Mouse (Mus musculus) adrenal gland, adult 2 months (tissue): ENCODE results near the gene Ggnbp2. TPM values are rescaled to one million over a fixed set of nuclear protein-coding genes. Genes with fewer than 3 reads are reported as not detected.
A peak's percentile ranks its signal among the peaks of the same experiment; 100 is the strongest.

Experiments
- DNase-seq: peaks from one replicate; pipeline ENCODE4 v3.0.0; 2021
- microRNA-seq, 2 experiments: library from miRNA; unstranded; fragments of <30 nt; microRNA quantifications; one replicate each; pipeline ENCODE4 v1.2.0; 2021
- polyA plus RNA-seq: library from polyadenylated mRNA; depleted of rRNA; stranded (reverse); fragments of >200 nt; gene quantifications from 2 replicates; pipeline ENCODE4 v1.2.3, GENCODE M21; 2012; rRNA removed
- total RNA-seq, 2 experiments: library from RNA; stranded (reverse); gene quantifications; 2 replicates each; pipeline ENCODE4 v1.2.3; 2021

Ggnbp2 gene
- total and polyA plus RNA-seq, 3 experiments = 8.2 to 87.0 (median 67.1) TPM

GRCm38 (mm10) chr11:84825261-84825807, 45.3 kb downstream of the Ggnbp2 start:
- no peak for DNase-seq

- no peak for DNase-seq
Measured at GRCm38 (mm10) chr11:84823484-84823897, 47.1 kb downstream of the Ggnbp2 start.

GRCm38 (mm10) chr11:84822487-84822886, 48.1 kb downstream of the Ggnbp2 start:
- no peak for DNase-seq

GRCm38 (mm10) chr11:84821131-84821770, 49.4 kb downstream of the Ggnbp2 start:
- DNase-seq = no peak

GRCm38 (mm10) chr11:84818961-84819692, 51.5 kb downstream of the Ggnbp2 start, which contains the start of gene Mrm1:
Gene Mrm1, minus strand, starts transcription at chr11:84819515.
- DNase-seq = peak; percentile 98

GRCm38 (mm10) chr11:84818085-84818960, 52.3 kb downstream of the Ggnbp2 start:
- peak; percentile 91 for DNase-seq

GRCm38 (mm10) chr11:84817362-84817761, 53.3 kb downstream of the Ggnbp2 start:
- DNase-seq = no peak

- DNase-seq = peak; percentile 65
Measured at GRCm38 (mm10) chr11:84813724-84814510, 56.7 kb downstream of the Ggnbp2 start.

- peak; percentile 52 for DNase-seq
Measured at GRCm38 (mm10) chr11:84804373-84804772, 66.2 kb downstream of the Ggnbp2 start.

- peak; percentile 51 for DNase-seq
Measured at GRCm38 (mm10) chr11:84797627-84798353, 72.8 kb downstream of the Ggnbp2 start.

- DNase-seq = no peak
Measured at GRCm38 (mm10) chr11:84797026-84797425, 73.6 kb downstream of the Ggnbp2 start.

GRCm38 (mm10) chr11:84794496-84795113, 76.0 kb downstream of the Ggnbp2 start:
- DNase-seq = peak; percentile 60

GRCm38 (mm10) chr11:84793545-84793944, 77.1 kb downstream of the Ggnbp2 start:
- DNase-seq = no peak

- DNase-seq = no peak
Measured at GRCm38 (mm10) chr11:84790383-84790782, 80.2 kb downstream of the Ggnbp2 start.

Small RNAs within 50 kb of the gene (microRNA-seq; reads per million reads assigned to microRNA genes)
- gene Gm23564 = 0 reads per million in 2 experiments

Other genes starting within 250 kb of the Ggnbp2 start
- 10 to 100 TPM; 12.1 to 19.1 TPM for gene Mrm1, start 51.3 kb downstream of the Ggnbp2 start, total RNA-seq
- 20.8 and 23.1 TPM in 2 replicates for gene Mrm1, start 51.3 kb downstream of the Ggnbp2 start, polyA plus RNA-seq
- gene Dhrs11, start 41.8 kb downstream of the Ggnbp2 start, total RNA-seq = 10 to 100 TPM; 41.6 to 42.4 TPM
- gene Dhrs11, start 41.8 kb downstream of the Ggnbp2 start, polyA plus RNA-seq = 88.1 and 97.1 TPM in 2 replicates
- 10 to 100 TPM in 1 of 2 experiments, 1 to 10 TPM in 1; 9.3 to 13.2 TPM for gene Myo19, start 9.3 kb upstream of the Ggnbp2 start, total RNA-seq
- gene Myo19, start 9.3 kb upstream of the Ggnbp2 start, polyA plus RNA-seq = 11.4 and 12.7 TPM in 2 replicates
- gene Pigw, start 9.5 kb upstream of the Ggnbp2 start, total RNA-seq = 10 to 100 TPM in 1 of 2 experiments, 1 to 10 TPM in 1; 6.5 to 10.1 TPM
- 1.2 and 1.9 TPM in 2 replicates for gene Pigw, start 9.5 kb upstream of the Ggnbp2 start, polyA plus RNA-seq
- 10 to 100 TPM in 1 of 2 experiments, 1 to 10 TPM in 1; 8.6 to 13.7 TPM for gene Znhit3, start 45.5 kb upstream of the Ggnbp2 start, total RNA-seq
- gene Znhit3, start 45.5 kb upstream of the Ggnbp2 start, polyA plus RNA-seq = 5.8 and 6.2 TPM in 2 replicates
- 1 to 10 TPM; 5.2 to 8.5 TPM for gene Car4, start 87.0 kb upstream of the Ggnbp2 start, total RNA-seq
- gene Car4, start 87.0 kb upstream of the Ggnbp2 start, polyA plus RNA-seq = 3.8 and 4.3 TPM in 2 replicates